Mouse (Mus musculus) limb, embryonic 13.5 days (tissue): ENCODE data around the gene Tnni3. TPM values are rescaled to one million over a fixed set of nuclear protein-coding genes. Genes with fewer than 3 reads are reported as not detected.

Experiments
- ATAC-seq: fragments of 200-750 bp; cut with Nextera tagmentation; 2 replicates; pipeline ENCODE4 v1.8.0; 2017; ENCODE audit warnings: low read depth, moderate number of reproducible peaks, moderate TSS enrichment; ENCODE audit not compliant: low FRiP score
- H3K27ac ChIP-seq: fragments of 300-500 bp; sonication (generic); 2 replicates; pipeline ENCODE4 v1.5.1; 2015; ENCODE audit warnings: inconsistent platforms, mild to moderate bottlenecking, moderate library complexity
- H3K27me3 ChIP-seq: fragments of 300-500 bp; sonication (generic); 2 replicates; pipeline ENCODE4 v1.6.1; 2015; ENCODE audit warnings: mild to moderate bottlenecking, inconsistent platforms
- H3K36me3 ChIP-seq: fragments of 300-500 bp; sonication (generic); 2 replicates; pipeline ENCODE4 v1.6.1; 2015; ENCODE audit warnings: inconsistent platforms, mild to moderate bottlenecking, moderate library complexity
- H3K4me1 ChIP-seq: fragments of 300-500 bp; sonication (generic); 2 replicates; pipeline ENCODE4 v1.6.1; 2015; ENCODE audit warnings: inconsistent platforms
- H3K4me2 ChIP-seq: fragments of 300-500 bp; sonication (generic); replicated peaks from 2 replicates; pipeline ENCODE4 v1.6.1; 2015; ENCODE audit warnings: inconsistent platforms, mild to moderate bottlenecking, moderate library complexity
- H3K4me3 ChIP-seq: fragments of 300-500 bp; sonication (generic); 2 replicates; pipeline ENCODE4 v1.5.1; 2015; ENCODE audit warnings: moderate library complexity, mild to moderate bottlenecking, inconsistent platforms
- H3K9ac ChIP-seq: fragments of 300-500 bp; sonication (generic); 2 replicates; pipeline ENCODE4 v1.6.1; 2015; ENCODE audit warnings: mild to moderate bottlenecking, inconsistent platforms
- H3K9me3 ChIP-seq: fragments of 300-500 bp; sonication (generic); 2 replicates; pipeline ENCODE4 v1.6.1; 2016; ENCODE audit warnings: inconsistent platforms
- WGBS: fragments of 180-500 bp; shearing (Covaris S2); methylation state at CpG from one replicate; pipeline ENCODE4 v1.1.7; 2015; 5-methylcytosine and 5-hydroxymethylcytosine counted together
- polyA plus RNA-seq: library from polyadenylated mRNA; unstranded; fragments of >200 nt; fragmentation: Nextera tagmentation; extraction: Ambion mirVana; gene quantifications from 2 replicates; pipeline ENCODE4 v1.2.1, GENCODE M21; 2015

Gene Tnni3
- polyA plus RNA-seq, 1 experiment from 2014 or later: 4.9 TPM

DNA sequence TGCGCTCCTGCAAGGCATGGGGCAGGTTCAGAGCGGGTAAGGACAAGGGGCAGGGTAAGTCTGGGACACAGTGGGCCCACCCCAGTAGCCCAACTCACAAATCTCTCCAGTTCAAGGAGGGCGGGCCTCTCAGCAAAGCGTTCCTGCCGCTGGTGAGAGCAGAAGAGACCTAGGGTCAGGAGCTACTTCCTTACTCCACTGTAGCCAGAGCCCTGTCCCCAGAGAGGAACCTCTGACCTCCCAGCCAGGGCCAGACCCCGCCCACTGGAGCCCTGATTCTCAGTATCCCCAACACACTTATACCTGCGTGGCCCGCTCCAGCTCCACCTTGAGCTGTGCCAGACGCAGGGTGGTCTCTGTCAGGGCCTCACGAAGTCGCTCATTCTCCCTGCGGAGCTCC is 41.7 kb downstream of the Tnni3 start:
- no peak for ATAC-seq
- Histone ChIP-seq H3K4me3 (no peak overlapping the region), H3K4me2 (no peak overlapping the region), H3K27ac (no peak overlapping the region), H3K9me3 (no peaks in the 10 kb centered on the region), H3K9ac (no peak overlapping the region), H3K4me1 (peaks cover 17% of the 10 kb centered on the region), H3K27me3 (no peaks in the 10 kb centered on the region), H3K36me3 (peaks cover 68% of the 10 kb centered on the region)
- WGBS: 85% methylated on average over 12 of the region's 12 CpGs

DNA sequence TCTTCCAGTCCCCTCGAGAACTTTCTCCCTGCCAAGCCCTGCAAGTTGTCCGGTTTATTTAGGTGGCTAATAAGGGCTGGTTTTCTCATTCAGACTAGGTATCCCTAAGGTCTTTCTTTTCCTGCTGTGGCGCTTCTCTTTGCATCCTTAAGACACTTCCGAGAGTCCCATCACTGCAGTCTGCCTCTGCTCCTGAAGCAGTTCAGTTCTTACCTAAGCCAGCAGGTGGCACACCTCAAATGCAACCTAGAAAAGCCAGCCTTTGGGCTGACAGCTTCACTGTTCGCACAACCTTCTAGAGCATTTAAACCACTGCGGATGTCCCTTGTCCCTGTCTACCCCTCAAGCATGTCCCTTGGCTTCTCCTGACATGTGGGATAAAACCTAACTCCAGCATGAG is 44.4 kb downstream of the Tnni3 start:
- Histone ChIP-seq H3K4me2 (peak overlapping the region; percentile 86), H3K4me3 (0 out of 2 replicates have a peak overlapping the region, but pooled peaks have one; percentile 54), H3K9me3 (no peaks in the 10 kb centered on the region), H3K9ac (no peak overlapping the region), H3K4me1 (peaks cover 19% of the 10 kb centered on the region), H3K36me3 (peaks cover 43% of the 10 kb centered on the region), H3K27ac (no peak overlapping the region), H3K27me3 (peaks cover 19% of the 10 kb centered on the region)
- WGBS: 21% methylated on average over 6 of the region's 6 CpGs
- ATAC-seq: no peak

GRCm38 (mm10) chr7:4478796-4479291 is 45.2 kb downstream of the Tnni3 start:
- Histone ChIP-seq H3K36me3 (peaks cover 35% of the 10 kb centered on the region), H3K9ac (peak overlapping the region; percentile 71), H3K4me2 (peak overlapping the region; percentile 86), H3K4me1 (peaks cover 22% of the 10 kb centered on the region), H3K4me3 (peak overlapping the region; percentile 54), H3K27me3 (peaks cover 28% of the 10 kb centered on the region), H3K27ac (peak overlapping the region; percentile 86), H3K9me3 (no peaks in the 10 kb centered on the region)
- peak; percentile 10; the same call in 1 of the 2 replicates for ATAC-seq
- 2% methylated on average over 16 of the region's 16 CpGs for WGBS

GRCm38 (mm10) chr7:4478021-4478795 is 45.8 kb downstream of the Tnni3 start:
- H3K9me3 ChIP-seq: no peaks in the 10 kb centered on the region
- peaks cover 28% of the 10 kb centered on the region for H3K36me3 ChIP-seq
- under 1% methylated on average over 39 of the region's 39 CpGs for WGBS
- H3K27me3 ChIP-seq: peaks cover 34% of the 10 kb centered on the region
- peak overlapping the region; percentile 71 for H3K9ac ChIP-seq
- peak; percentile 97 for ATAC-seq
- peak overlapping the region; percentile 96 for H3K27ac ChIP-seq
- peak overlapping the region; percentile 86 for H3K4me2 ChIP-seq
- H3K4me1 ChIP-seq: peaks cover 22% of the 10 kb centered on the region
- H3K4me3 ChIP-seq: peak overlapping the region; percentile 54

DNA sequence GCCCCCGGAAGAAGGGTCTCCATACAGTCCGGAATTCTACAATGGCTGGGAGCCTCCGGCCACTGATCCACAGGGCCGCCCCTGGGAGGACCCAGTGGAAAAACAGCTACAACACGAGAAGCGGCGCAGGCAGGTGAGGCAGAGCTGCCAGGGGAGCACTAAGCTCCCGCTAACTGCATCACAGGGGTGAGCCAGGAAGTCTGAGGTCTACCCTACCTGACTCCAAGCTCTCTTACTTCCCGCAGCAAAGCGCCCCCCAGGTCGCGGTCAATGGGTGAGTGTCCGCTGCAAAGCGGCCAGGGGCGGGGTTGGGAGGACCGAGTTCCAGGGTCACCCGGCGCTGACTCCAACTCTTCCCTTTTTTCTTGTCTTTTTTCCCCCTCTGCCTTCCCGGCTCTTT is 50.1 kb downstream of the Tnni3 start:
- no peaks in the 10 kb centered on the region for H3K9me3 ChIP-seq
- peaks cover 25% of the 10 kb centered on the region for H3K4me1 ChIP-seq
- no peak overlapping the region for H3K9ac ChIP-seq
- H3K4me3 ChIP-seq: no peak overlapping the region; the same call in 1 of the 2 replicates
- no peak overlapping the region for H3K27ac ChIP-seq
- H3K4me2 ChIP-seq: no peak overlapping the region
- H3K27me3 ChIP-seq: peaks cover 76% of the 10 kb centered on the region
- H3K36me3 ChIP-seq: no peaks in the 10 kb centered on the region
- 6% methylated on average over 18 of the region's 19 CpGs for WGBS
- ATAC-seq: no peak

GRCm38 (mm10) chr7:4471179-4471555 is 52.9 kb downstream of the Tnni3 start:
- peak overlapping the region; percentile 45 for H3K4me3 ChIP-seq
- H3K4me2 ChIP-seq: peak overlapping the region; percentile 76
- peaks cover 75% of the 10 kb centered on the region for H3K27me3 ChIP-seq
- no peaks in the 10 kb centered on the region for H3K36me3 ChIP-seq
- no peaks in the 10 kb centered on the region for H3K9me3 ChIP-seq
- peaks cover 14% of the 10 kb centered on the region; the same call in 1 of the 2 replicates for H3K4me1 ChIP-seq
- H3K27ac ChIP-seq: no peak overlapping the region
- ATAC-seq: peak; percentile 89
- under 1% methylated on average over 24 of the region's 24 CpGs for WGBS
- H3K9ac ChIP-seq: peak overlapping the region; percentile 51

DNA sequence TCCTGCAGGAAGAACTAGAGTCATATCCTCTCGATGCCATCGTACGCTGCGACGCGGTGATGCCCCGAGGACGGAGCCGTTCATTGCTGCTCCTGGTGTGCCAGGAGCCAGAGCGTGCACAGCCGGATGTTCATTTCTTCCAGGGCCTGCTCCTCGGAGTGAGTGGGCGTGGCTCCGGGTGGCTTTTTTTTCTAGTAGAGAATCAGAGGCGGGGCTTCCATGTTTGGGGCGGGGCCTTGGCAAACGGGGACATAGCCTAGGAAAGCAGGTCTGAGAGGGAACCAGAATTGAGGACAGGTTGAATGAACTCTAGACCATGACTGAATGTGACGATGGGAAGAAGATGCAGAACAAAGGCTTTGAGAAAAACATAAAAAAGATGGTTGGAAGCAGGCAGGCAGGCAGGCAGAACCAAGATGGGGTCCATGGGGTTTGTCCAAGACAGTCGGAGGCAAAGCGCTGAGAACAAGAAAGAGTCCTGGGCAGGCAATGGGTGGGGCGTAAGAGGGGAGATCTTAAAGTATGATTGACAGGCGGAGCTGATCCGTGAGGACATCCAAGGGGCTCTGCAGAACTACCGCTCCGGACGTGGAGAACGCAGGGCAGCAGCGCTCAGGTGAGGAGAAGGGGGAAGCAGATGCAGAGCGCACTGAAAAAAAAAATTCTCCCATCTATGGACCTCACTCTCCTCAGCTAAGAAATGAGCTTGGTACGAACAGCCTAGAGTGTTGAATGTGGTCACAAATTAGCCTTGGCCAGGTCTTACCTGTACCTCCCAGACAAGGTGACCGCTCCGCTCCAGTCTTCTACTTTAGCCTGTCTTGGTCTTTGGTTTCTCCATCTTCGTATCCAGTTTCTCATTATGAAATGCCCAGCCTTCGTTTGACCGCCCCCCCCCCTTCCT is 53.5 kb downstream of the Tnni3 start:
- Histone ChIP-seq H3K4me2 (peak overlapping the region; percentile 76), H3K27ac (no peak overlapping the region), H3K27me3 (peaks cover 69% of the 10 kb centered on the region), H3K36me3 (no peaks in the 10 kb centered on the region), H3K4me1 (peaks cover 14% of the 10 kb centered on the region; the same call in 1 of the 2 replicates), H3K9me3 (no peaks in the 10 kb centered on the region), H3K9ac (peak overlapping the region; percentile 51), H3K4me3 (peak overlapping the region; percentile 45)
- peak; percentile 51 for ATAC-seq
- 3% methylated on average over 34 of the region's 35 CpGs for WGBS

Other genes starting within 250 kb of the Tnni3 start
- not detected in 2 replicates for gene Ncr1, start 186.5 kb downstream of the Tnni3 start, polyA plus RNA-seq
- gene Gp6, start 126.5 kb downstream of the Tnni3 start, polyA plus RNA-seq: 0.09 and 0.33 TPM in 2 replicates
- gene Rdh13, start 78.6 kb downstream of the Tnni3 start, polyA plus RNA-seq: 29.2 and 32.1 TPM in 2 replicates
- 5.9 and 6.3 TPM in 2 replicates for gene Eps8l1, start 63.6 kb downstream of the Tnni3 start, polyA plus RNA-seq
- 43.8 and 50.2 TPM in 2 replicates for gene Ppp1r12c, start 22.5 kb downstream of the Tnni3 start, polyA plus RNA-seq
- gene Tnnt1, start 7.8 kb downstream of the Tnni3 start, polyA plus RNA-seq: 298 and 309 TPM in 2 replicates
- 3.0 and 3.3 TPM in 2 replicates for gene Dnaaf3, start 8.2 kb upstream of the Tnni3 start, polyA plus RNA-seq
- 5.5 and 6.0 TPM in 2 replicates for gene Syt5, start 23.3 kb upstream of the Tnni3 start, polyA plus RNA-seq
- gene Ptprh, start 79.8 kb upstream of the Tnni3 start, polyA plus RNA-seq: not detected in 2 replicates
- gene Tmem86b, start 107.2 kb upstream of the Tnni3 start, polyA plus RNA-seq: 1.2 and 1.3 TPM in 2 replicates
- 9.0 and 9.9 TPM in 2 replicates for gene Ppp6r1, start 134.8 kb upstream of the Tnni3 start, polyA plus RNA-seq
- 93.6 and 95.4 TPM in 2 replicates for gene Hspbp1, start 160.8 kb upstream of the Tnni3 start, polyA plus RNA-seq
- gene Brsk1, start 166.4 kb upstream of the Tnni3 start, polyA plus RNA-seq: 2.2 and 2.3 TPM in 2 replicates
- 0.13 TPM in 2 replicates for gene Tmem150b, start 201.0 kb upstream of the Tnni3 start, polyA plus RNA-seq
- 61.6 and 65.3 TPM in 2 replicates for gene Kmt5c, start 215.9 kb upstream of the Tnni3 start, polyA plus RNA-seq
- gene Cox6b2, start 228.9 kb upstream of the Tnni3 start, polyA plus RNA-seq: 67.5 and 68.6 TPM in 2 replicates
- not detected in 2 replicates for gene Fam71e2, start 247.1 kb upstream of the Tnni3 start, polyA plus RNA-seq